Mouse (Mus musculus) embryo, embryonic 10 days (tissue): ENCODE results near the gene Tia1.

Experiments
- DNase-seq: peaks from one replicate; pipeline ENCODE4 v3.0.0-alpha.2; 2015; ENCODE audit warnings: low spot score

The Tia1 gene

DNA sequence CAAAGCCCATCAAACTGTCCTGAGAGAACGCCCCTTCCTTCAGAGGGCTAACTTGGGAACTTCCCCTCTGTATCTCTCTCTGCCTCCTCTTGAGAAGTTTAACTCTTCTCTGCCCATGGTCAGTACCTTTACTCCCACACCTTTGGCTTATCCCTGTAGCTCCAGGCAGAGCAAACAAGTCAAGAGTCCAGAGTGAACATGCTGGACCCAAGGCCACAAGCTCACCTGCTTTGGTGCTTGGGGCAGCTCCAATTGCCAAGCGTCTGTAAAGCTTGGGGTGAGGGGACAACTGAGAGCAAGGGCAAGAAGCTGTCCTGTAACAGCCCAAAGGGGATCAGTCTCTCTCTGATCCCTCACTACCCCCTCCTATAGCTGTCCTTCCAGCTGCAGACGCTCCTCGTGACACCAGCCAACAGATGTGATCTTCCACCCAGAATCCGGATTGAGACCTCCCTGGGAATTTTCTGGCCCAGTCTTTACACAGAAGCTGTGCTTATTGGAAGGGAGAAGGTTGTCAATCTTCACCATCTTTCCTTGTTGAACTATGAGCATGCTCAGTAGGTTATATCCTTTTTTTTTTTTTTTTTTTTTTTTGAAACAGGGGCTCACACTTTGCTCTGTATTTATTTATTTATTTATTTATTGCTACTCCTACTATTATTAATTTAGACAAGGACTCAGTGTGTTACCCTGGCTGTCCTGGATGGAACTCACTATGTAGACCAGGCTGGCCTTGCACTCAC is 18.5 kb upstream of the Tia1 start:
- DNase-seq: no peak

DNA sequence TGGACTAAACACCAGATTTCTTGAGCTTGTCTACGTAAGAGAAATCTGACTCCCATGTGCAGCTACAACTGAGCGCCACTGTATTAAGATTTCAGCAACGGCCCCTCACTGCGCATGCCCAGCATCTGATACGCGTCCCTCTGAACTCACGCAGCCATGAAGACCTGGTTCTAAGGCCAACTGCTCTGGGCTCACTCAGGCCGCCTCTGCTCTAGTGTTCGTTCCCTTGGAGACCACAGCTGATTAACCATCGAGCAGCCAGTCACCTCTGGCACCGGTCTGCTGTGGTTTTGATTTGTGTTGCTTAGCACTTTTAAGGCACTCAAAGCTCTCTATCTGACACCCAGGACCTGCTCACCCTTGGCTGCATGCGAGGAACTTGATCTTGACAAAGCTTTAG is 16.7 kb upstream of the Tia1 start:
- DNase-seq: no peak

DNA sequence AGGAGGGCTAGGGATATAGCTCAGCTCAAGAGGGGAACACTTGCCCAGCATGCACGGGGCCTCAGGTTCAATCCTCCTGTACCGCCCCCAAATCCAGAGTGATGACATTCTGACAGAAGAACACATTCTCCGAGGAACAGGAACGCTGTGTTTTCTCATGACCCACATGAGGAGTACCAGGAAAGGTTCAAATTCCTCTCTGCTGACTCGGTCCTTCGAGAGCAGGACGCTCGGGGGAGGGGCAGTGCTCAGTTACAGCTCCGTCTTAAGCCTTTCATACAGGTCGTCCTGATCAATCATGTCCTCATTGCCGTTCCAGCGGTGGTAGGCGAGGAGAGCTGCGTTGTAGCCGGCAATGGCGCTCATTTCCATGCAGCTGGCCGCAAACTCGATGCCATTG is 15.6 kb upstream of the Tia1 start:
- no peak for DNase-seq

DNA sequence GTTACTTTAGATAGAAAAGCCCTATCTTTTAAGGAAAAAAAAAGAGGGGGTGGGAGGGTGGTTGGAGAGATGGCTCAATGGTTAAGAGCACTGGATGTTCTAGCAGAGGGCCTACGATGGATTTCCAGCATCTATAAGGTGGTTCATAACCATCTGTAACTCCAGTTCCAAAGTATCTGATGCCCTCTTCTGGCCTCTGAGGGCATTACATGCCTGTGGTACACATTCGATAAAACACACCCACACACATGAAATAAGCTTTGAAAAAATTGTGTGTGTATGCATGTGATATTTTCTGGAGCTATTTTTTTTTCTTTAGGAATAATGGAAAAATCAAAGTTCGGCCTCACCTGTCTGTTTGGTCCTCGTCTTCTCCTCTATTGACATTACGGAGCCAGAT is 12.7 kb upstream of the Tia1 start:
- DNase-seq: no peak

DNA sequence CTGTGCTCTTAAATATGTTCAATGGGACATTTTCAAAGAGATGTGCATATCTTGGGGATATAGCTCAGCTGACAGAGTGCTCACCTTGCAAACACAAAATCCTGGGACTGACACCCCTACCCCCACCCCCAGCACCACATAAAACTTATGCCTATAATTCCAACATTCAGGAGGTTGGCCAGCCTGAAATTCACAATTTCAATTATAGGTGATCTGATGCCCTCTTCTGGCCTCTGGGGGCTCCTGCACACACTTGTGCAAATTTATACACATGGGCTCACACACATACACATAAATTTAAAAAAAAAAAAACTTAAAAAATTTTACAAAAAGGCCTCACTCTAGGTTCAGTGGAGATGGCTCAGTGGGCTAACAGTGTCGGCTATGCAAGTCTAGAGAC is 10.8 kb upstream of the Tia1 start:
- no peak for DNase-seq

DNA sequence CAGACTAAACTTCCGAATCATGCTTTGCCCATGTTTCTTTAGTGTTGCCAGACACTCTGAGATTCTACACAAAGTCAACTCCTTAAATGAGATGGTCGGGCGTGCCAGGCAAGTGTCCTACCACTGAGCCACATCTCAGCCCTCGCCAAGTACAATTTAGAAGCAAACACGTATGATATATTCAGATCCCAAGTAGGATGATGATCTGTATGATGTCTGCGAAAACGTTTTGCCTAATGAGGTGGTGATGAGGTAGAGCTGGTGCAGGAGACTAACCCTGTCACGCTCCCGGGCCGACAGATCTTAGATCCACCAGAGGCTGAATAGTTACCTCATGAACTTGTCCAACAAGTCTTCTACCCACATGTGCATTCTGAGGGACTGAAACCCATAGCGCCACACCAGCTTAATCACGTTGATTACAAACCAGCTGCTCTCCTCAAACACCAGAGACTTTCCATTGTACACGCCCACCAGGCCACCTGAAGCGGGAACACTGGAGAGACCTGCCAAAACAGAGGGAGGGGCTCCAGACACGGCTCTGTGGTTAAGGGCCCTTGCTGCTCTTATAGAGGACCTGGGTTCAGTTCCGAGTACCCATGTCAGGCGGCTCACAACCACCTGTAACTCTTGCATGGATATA is 9.8 kb upstream of the Tia1 start:
- DNase-seq: no peak

DNA sequence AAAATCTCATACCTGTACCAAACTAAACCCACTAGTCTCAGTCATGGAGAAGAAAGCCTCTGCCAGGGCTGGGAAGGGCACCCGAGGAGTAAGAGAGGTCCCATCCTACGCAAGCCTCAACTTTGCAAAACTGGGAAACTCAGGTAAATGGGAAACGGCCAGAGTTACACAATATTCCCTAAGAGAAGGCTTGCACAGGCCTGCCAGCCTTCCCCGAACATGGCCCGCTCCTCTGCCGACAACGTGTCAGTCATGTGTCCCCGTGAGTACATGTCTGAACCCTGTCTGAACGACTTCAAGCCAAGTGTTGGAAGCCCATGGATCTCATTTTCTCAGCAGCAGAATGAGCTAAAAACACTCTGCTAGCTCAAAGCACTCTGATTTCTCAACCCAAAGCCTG is 9.0 kb upstream of the Tia1 start:
- DNase-seq: no peak

DNA sequence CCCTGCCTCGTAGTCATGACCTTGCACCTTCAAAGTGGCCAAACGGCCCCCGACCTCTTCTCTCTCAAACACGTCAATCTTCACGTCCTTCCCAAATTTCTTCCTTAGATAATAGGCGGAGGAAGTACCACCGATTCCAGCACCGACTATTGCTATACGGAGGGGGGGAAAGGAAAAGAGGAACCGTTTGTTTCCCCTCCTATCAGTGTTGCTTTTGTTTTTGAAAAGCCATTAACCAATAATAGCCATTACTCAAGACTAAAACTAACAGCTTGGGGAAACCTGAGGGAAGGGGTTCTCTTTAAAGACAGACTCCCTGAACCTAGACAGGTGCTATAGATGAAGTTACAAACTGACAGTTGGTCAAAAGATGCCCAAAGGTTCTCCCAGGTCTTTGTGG is 8.1 kb upstream of the Tia1 start:
- DNase-seq: no peak

DNA sequence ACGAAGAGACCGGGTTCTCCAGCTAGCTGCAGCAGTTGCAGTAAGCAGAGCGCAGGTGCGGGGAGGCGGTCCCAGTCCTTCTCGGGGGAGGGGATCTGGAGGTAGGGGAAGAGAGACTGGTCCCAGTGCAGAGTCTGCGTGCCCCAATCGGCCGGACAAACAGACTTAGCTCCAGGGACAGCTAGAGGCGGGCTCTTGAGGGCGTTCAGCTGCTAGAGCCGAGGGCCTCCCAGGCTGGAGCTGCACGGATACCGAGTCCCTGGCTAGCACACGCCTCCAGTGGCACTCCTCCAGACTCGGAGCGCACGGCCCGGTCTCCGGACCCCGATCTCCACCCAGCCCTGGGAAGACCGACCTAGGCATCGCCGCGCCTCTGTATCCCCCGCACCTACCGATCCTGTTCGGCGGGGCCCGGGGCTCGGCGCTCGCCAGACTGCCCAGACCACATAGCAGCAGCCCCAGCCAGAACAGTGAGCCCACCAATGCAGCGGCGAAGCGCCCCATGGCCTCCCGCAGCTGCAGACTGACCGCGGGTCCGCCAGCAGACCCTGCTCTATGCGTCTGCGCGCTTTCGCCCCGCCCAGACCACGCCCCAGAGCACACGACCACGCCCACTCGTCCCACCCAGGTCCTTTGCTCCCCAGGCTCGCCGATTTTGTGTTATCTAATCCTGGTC is 7.3 kb upstream of the Tia1 start, which contains the start of gene Pcyox1:
Gene Pcyox1 (minus strand): TSS at position 574 of the 676 bp plus-strand sequence.
- peak; percentile 97 for DNase-seq

DNA sequence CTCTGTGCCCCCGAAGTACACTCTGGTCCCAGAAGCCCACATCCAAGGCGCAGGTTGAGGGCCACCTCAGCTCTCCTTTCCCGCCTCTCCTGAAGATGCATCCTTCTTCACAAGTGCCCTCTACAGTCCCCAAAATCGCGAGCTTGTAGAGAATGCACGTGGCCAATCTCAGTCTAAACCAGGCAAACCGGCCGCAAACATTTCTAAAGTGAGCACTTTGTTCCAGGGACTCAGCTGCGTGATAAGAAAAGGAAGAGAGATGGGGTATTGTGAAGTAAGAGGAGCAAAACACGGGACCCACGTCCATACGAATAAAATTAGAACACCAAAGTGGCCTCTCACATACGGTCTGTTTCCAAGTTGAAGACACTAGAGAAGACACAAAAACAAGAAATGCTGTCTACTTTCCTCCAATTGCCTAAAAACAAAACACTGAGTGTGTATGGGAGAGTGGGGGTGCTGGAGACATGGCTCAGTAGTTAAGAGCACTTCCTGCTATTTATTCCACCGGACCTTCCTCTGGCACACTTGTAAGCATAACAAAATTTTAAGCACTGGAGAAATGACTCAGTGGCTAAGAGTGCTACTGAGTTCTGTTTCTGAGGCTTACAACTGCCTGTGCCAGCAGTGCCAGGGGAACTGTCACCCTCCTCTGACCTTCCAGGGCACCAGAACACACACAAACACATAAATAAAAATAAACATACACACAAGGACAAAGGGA is 6.6 kb upstream of the Tia1 start:
- DNase-seq: no peak

DNA sequence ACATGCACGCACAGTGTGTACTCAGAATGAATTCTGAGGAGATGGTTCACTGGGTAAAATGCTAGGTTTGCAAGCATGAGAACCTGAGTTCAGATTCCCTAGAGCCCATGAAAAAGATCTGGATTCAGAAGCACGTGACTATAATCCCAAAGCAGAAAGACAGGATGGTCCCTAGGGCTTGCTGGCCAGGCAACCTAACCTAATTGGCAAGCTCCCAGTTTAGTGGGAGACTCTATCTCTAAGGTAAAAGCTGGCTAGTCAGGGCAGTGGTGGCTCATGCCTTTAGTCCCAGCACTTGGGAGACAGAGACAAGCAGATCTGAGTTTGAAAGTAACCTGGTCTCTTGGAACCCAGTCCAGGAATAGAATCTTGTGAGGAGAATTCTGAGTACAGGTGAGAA is 5.0 kb upstream of the Tia1 start:
- no peak for DNase-seq

DNA sequence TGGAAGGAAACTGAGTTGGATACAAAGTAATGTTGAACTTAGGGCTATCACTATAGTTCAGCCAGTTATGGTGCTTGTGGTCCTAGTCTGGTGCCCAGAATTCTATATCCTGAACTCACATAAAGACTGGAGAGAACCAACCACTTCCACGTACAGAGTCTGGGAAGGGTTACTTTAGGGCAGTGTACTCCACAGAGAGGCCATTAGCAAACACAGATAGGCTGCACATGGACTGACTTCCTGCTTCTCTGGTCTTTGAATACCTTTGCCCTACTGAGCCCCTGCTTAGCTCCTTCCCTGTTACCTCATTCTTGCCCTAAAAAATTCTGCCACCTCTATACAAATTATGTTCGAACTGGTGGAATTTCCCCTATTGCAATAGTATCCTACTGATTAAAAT is 4.0 kb upstream of the Tia1 start:
- no peak for DNase-seq

DNA sequence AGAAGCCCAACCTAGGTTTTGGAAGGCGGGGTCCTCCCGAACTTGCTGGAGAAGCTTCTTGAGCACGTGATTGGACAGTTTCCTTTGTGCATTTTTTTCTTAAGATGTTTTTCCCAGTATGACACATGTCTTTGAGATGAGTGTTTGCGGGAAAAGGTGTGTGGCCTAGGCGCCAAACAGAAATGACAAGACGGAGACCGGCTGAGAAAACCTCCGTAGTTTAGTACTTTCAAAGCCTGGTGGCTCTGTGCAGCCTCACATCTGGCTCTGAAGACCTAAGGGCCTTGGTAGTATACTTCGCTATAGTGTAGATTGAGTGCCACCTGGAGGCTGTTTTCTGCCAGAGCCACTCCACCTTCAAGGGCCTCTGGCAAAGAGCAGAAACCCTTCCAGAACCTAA is 3.0 kb upstream of the Tia1 start:
- peak; percentile 87 for DNase-seq

DNA sequence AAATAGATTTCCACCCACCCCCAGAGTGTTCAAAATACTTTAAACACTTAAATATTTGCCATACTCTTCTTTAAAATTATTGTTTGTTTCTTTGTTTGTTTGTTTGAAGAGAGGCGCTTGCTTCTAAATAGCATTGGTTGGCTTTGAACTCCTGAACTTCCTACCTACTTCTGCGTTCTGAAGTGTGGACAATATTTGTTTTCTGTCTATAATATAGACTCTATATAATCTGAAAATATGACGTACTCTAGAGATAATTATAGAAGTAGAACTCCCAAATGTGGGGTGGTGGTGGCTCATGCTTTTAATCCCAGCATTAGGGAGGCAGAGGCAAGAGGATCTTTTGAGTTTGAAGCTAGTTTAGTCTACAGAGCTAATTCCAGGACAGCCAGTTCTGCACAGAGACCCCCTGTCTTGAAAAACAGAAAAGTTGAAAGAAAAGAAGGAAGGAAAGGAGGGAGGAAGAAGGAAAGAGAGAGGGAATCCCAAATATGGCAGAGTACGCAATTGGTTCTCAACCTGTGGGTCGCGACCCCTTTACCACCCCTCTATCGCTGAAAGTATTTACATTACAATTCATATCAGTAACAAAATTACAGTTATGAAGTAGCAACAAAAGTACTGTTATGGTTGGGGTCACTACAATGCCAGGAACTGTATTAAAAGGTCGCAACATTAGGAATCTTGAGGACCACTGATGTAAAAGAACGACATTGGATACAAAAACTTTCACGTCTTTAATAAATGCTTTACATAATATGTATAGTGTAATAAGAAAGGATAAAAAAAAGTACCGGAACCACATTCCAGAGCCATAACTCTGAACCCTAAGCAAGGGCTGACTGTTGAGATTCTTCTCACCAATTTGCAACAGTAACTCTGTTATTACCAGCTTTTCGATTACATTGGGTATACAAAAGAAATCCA is 1.1 kb upstream of the Tia1 start:
- DNase-seq: peak; percentile 39

DNA sequence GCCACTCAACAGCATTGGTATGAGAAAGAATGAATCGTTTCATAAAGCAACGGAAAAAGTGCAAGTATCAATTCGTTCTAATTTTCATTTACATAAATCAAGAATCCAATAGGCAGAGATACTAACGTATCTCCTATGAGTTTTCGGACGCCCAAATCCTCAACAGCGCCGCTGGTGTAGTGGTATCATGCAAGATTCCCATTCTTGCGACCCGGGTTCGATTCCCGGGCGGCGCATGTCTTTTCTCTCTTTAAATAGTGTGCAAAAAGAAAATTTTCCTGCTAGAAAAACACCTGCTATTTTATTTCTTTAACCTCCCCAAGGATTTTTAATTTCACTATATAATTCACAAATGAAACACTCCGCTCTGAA is 305 bp upstream of the Tia1 start:
- DNase-seq: peak; percentile 86

DNA sequence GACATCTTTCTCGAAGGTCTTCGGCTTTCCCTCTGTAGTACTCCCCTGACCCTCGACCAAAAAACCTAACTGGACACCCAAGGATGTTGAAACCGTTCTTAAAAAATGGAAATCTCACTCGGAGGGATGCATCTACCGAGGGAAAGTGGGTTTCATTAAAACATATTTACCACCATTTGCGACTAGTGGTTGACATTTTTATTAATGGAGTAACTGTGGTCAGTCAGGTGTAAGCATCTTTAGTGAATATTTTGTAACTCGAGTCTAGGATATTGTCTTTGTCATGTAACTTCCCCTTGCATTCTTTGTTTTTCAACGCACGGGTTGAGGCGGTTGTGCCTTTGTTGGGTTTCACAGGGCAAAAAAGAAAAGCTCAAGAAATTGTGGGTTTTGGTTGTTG is 977 bp downstream of the Tia1 start:
- peak; percentile 28 for DNase-seq

DNA sequence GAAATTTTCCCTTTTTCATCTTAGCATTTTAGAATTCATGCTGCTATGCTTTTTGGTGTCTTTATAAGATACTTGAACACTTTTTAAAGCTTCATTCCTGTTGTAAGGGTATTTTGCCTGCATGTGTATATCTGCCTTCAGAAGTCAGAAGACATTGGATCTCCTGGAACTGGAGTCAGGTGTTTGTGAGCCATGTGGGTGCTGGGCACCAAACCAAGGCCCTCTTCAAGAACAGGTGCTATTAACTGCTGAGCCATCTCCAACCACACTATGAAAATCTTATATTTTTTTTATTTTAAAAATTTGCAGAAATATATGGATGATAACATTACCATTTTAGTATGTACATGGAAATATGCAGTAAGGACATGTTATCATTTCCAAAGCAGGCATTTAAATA is 2.3 kb downstream of the Tia1 start:
- no peak for DNase-seq

DNA sequence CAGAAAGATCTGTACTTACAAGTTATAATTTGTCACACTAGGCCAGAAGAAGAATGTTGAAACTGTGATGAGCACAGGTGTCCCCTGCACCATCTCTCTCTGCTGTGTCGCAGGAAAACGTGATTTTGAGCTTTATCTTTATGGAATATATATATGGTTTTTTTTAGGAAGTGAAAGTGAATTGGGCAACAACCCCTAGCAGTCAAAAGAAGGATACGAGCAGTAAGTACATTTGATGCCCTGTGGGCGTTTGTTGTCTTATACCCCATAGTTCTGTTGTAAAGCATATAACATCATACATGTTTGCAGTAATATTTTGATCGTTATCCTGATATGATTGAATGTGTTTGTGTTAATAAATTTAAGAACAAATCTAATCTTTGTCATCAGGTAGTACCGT is 14.7 kb downstream of the Tia1 start:
- no peak for DNase-seq

DNA sequence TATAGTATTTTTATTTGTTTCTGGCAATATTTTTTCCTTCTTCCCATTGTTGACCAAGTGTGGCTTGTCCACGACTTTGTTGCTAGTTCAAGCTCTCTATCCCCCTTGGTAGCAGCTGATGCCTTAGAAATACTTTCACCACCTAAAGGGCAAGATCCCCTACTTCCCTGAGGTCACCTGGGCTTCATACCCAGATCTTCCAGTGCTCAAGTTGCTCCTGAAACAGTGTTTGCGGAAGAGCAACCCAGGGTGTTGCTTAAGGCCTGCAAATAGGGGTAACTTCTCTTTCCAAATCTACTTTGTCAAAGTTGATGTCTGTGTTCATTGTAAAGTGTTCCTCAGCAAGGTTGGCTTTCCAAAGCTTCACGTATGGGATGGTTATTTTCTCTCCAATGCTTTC is 15.2 kb downstream of the Tia1 start:
- DNase-seq: no peak

DNA sequence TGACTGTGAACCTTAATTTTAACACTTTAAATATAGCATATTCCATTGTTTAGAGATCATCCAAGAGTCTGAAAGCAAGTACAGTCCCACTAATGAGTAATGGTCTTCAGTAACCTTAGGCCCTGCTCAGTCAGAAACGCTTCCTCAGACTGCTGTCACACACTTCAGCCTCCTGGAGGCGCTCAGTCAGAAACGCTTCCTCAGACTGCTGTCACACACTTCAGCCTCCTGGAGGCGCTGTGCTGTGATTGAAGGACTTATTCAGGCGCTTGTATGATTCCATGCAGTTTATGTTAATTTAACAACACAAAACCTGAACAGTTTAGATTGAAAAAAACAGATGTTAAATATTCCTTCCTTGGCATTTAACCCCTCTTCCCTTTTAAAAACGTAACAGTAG is 16.5 kb downstream of the Tia1 start:
- DNase-seq: peak; percentile 31

DNA sequence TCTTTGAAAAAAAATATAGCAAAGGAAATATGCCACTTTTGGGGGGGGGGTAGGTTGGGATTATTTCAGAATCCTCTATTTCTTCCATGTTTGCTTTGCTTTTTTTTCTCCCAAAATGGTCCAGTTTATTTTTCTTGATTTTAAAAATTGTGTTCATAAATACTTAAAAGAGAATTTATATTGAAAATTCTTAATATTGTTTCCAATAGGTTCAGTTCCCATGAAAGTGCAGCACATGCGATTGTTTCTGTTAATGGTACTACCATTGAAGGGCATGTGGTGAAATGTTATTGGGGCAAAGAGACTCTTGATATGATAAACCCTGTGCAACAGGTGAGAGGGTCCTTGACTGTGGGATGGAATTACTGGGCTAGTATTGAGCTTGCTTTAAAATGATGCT is 22.3 kb downstream of the Tia1 start, which contains the start of gene Gm44790:
Gene Gm44790 (plus strand): TSS at position 301 of the 400 bp plus-strand sequence.
- DNase-seq: no peak

DNA sequence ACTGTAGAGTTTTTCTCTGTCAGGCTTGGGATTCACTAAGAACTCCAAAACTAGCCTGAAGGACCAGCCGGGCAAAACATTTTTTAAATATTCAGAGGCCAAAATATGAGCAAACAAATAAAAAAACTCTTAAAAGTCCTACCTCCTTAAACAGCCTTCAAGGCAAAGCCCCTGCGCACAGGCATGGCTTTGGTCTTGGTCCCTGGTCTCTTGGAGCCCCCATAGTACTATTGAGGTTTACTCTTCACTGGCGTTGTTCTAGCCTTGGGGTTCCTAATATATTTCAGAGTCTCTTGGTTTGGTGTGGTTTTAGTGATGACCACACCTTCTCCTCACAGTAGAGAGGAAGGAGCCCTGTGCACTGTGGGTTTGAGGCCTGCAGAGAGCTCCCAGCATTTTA is 27.5 kb downstream of the Tia1 start:
- no peak for DNase-seq
